Mouse (Mus musculus): ENCODE measurements at regions not wholly inside any gene's neighbourhood (a gene's known extent, or its start where the extent isn't known, plus 50 kb on each side); places are given as distances from the start of the nearest gene placed in this dataset.
"Not testable (repeated sequence)": the region's sequence is repeated elsewhere in the genome, so short reads cannot be mapped to it uniquely, and the experiment has no call there.

- TF ChIP-seq CTCF (IDR thresholded peaks at IDR 0.05; ENCODE audit: insufficient read depth, low read length); POLR2A (IDR thresholded peaks at IDR 0.05; ENCODE audit: borderline replicate concordance, extremely low read depth, low read depth, low read length): not testable (repeated sequence)
Measured at GRCm38 (mm10) chr14:53597287-53597686, 656.6 kb downstream of the Dad1 start.
